Mouse (Mus musculus): ENCODE data around the gene Tcf12. TPM values are rescaled to one million over a fixed set of nuclear protein-coding genes. Genes with fewer than 3 reads are reported as not detected.

The Tcf12 gene
- total and polyA plus RNA-seq, 2 experiments: 18.4 to 19.2 TPM

DNA sequence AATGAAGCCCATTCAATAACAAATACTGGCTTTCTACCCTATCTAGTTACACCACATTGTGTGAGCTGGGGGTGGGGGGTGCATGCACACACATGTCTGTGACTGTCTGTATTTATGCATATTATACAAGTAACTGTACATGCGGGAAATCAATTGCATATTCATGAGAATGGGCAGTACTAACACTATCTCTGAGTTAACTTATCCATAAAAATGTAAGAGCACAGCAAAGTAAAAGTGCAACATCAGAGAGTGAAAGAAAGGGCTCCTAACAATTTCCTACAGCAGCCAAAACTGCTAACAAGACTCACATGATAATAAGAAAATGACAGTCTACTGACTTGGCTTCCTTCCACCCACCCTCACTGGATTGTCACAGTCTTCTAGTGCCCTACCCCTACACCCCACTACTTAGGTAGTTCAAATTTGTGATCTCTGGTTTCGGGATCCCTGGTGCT lies 74.6 kb downstream of the Tcf12 start:
- Histone ChIP-seq H3K27ac (replicated peaks; ENCODE audit: insufficient read depth, low read depth, low read length) (no peak overlapping the region), H3K9ac (ENCODE audit: low read depth, low read length) (no peak overlapping the region), H3K36me3 (ENCODE audit: control insufficient read depth, insufficient read depth, low read length) (no peaks in the 10 kb centered on the region), H3K4me1 (ENCODE audit: control insufficient read depth, insufficient read depth, low read length) (peaks cover 2% of the 10 kb centered on the region; the same call in 1 of the 2 replicates), H3K79me2 (ENCODE audit: control insufficient read depth, insufficient read depth, low read length) (peaks cover 7% of the 10 kb centered on the region; the same call in 1 of the 2 replicates), H3K27me3 (ENCODE audit: control insufficient read depth, insufficient read depth, low read length) (no peaks in the 10 kb centered on the region), H3K4me3 (ENCODE audit: insufficient read depth, low read depth, low read length) (no peak overlapping the region)
- 81% methylated on average over 2 of the region's 2 CpGs for WGBS
- TF ChIP-seq POLR2A (IDR thresholded peaks at IDR 0.05; ENCODE audit: extremely low read depth, insufficient read depth, low read length): no peak
- no peak for TF ChIP-seq CTCF (IDR thresholded peaks at IDR 0.05; ENCODE audit: low read depth, low read length)
- no peak for DNase-seq (ENCODE audit: extremely low read depth, low read depth, low spot score)

DNA sequence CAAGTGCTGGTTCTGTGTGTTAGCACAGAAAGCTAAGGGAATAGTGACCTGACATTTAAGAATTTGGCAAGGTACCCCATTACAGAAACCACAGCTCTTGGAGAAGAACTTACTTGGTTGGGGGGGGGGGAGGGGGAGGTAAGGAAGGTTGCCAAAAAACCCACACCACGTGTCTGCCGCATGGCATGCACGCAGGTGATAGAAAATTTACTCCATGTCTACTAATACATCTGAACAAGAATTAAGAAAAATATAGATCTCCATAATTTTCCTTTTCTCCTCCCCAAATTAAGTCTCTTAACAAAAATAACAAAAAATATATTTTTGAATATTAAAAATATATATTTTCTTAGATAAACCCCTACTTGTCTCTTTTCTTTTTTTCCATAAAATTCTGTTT lies 75.4 kb downstream of the Tcf12 start:
- WGBS: 86% methylated on average over 3 of the region's 3 CpGs

DNA sequence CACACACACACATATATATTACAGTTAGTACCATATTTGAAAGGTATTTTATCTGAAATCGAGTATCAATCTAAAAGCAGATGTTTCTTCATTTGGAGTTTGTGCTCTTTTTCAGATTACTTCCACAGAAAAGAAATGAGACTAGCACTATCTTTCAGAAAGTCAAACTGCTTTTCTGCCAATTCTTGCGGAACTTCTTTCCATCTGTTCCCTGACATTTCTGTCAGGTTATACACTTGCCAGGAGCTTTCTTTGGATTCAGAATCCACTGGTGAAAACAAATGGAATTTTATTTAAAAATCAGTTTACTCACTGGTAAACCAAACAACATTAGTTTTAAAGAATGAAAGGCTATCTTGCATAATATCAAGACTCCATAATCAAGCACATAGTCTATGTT lies 78.4 kb downstream of the Tcf12 start:
- TF ChIP-seq POLR2A (IDR thresholded peaks at IDR 0.05; ENCODE audit: extremely low read depth, insufficient read depth, low read length): no peak
- Histone ChIP-seq H3K27ac (replicated peaks; ENCODE audit: insufficient read depth, low read depth, low read length) (no peak overlapping the region), H3K36me3 (ENCODE audit: control insufficient read depth, insufficient read depth, low read length) (no peaks in the 10 kb centered on the region), H3K9ac (ENCODE audit: low read depth, low read length) (no peak overlapping the region), H3K4me3 (ENCODE audit: insufficient read depth, low read depth, low read length) (no peak overlapping the region), H3K4me1 (ENCODE audit: control insufficient read depth, insufficient read depth, low read length) (peaks cover 4% of the 10 kb centered on the region), H3K79me2 (ENCODE audit: control insufficient read depth, insufficient read depth, low read length) (peaks cover 5% of the 10 kb centered on the region; the same call in 1 of the 2 replicates), H3K27me3 (ENCODE audit: control insufficient read depth, insufficient read depth, low read length) (no peaks in the 10 kb centered on the region)
- DNase-seq (ENCODE audit: extremely low read depth, low read depth, low spot score): no peak
- 75% methylated on average over 2 of the region's 2 CpGs for WGBS

More for the DNA sequence above, 75.4 kb downstream of the Tcf12 start:
- Histone ChIP-seq H3K27me3 (ENCODE audit: control insufficient read depth, insufficient read depth, low read length) (no peaks in the 10 kb centered on the region), H3K79me2 (ENCODE audit: control insufficient read depth, insufficient read depth, low read length) (peaks cover 7% of the 10 kb centered on the region; the same call in 1 of the 2 replicates), H3K9ac (ENCODE audit: low read depth, low read length) (no peak overlapping the region), H3K27ac (replicated peaks; ENCODE audit: insufficient read depth, low read depth, low read length) (no peak overlapping the region), H3K36me3 (ENCODE audit: control insufficient read depth, insufficient read depth, low read length) (no peaks in the 10 kb centered on the region), H3K4me3 (ENCODE audit: insufficient read depth, low read depth, low read length) (no peak overlapping the region), H3K4me1 (ENCODE audit: control insufficient read depth, insufficient read depth, low read length) (peaks cover 2% of the 10 kb centered on the region; the same call in 1 of the 2 replicates)
- TF ChIP-seq CTCF (IDR thresholded peaks at IDR 0.05; ENCODE audit: low read depth, low read length) (no peak), POLR2A (IDR thresholded peaks at IDR 0.05; ENCODE audit: extremely low read depth, insufficient read depth, low read length) (no peak)
- DNase-seq (ENCODE audit: extremely low read depth, low read depth, low spot score): no peak

DNA sequence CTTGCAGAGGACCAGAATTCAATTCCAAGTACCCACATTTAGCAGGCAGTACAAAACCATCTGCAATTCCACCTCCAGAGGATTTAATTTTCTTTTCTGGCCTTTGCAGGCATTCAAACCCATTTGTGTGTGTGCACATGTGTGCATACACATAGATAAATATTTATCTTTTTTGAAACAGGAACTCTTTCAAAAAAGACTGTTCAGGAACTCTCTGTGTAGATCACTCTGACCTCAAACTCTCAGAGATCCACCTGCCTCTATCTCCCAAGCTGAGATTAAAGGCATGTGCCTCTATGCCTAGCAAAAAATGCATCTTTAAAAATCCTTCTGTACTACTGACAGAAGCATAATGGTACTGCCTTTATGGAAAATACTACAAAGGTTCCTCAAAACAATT lies 81.4 kb downstream of the Tcf12 start:
- no peak for TF ChIP-seq CTCF (IDR thresholded peaks at IDR 0.05; ENCODE audit: low read depth, low read length)
- TF ChIP-seq POLR2A (IDR thresholded peaks at IDR 0.05; ENCODE audit: extremely low read depth, insufficient read depth, low read length): no peak
- H3K4me1 ChIP-seq (ENCODE audit: control insufficient read depth, insufficient read depth, low read length): peaks cover 4% of the 10 kb centered on the region
- no peak for DNase-seq (ENCODE audit: extremely low read depth, low read depth, low spot score)
- peaks cover 5% of the 10 kb centered on the region; the same call in 1 of the 2 replicates for H3K79me2 ChIP-seq (ENCODE audit: control insufficient read depth, insufficient read depth, low read length)
- no peak overlapping the region for H3K27ac ChIP-seq (replicated peaks; ENCODE audit: insufficient read depth, low read depth, low read length)
- no peaks in the 10 kb centered on the region for H3K27me3 ChIP-seq (ENCODE audit: control insufficient read depth, insufficient read depth, low read length)
- H3K4me3 ChIP-seq (ENCODE audit: insufficient read depth, low read depth, low read length): no peak overlapping the region
- no peak overlapping the region for H3K9ac ChIP-seq (ENCODE audit: low read depth, low read length)
- no peaks in the 10 kb centered on the region for H3K36me3 ChIP-seq (ENCODE audit: control insufficient read depth, insufficient read depth, low read length)

GRCm38 (mm10) chr9:72029601-72030000 lies 82.1 kb downstream of the Tcf12 start:
- Histone ChIP-seq H3K36me3 (ENCODE audit: control insufficient read depth, insufficient read depth, low read length) (no peaks in the 10 kb centered on the region), H3K9ac (ENCODE audit: low read depth, low read length) (no peak overlapping the region), H3K27ac (replicated peaks; ENCODE audit: insufficient read depth, low read depth, low read length) (no peak overlapping the region), H3K79me2 (ENCODE audit: control insufficient read depth, insufficient read depth, low read length) (peaks cover 7% of the 10 kb centered on the region), H3K4me3 (ENCODE audit: insufficient read depth, low read depth, low read length) (no peak overlapping the region), H3K27me3 (ENCODE audit: control insufficient read depth, insufficient read depth, low read length) (no peaks in the 10 kb centered on the region), H3K4me1 (ENCODE audit: control insufficient read depth, insufficient read depth, low read length) (peaks cover 4% of the 10 kb centered on the region)
- WGBS: 61% methylated on average over 1 of the region's 1 CpGs
- no peak for DNase-seq (ENCODE audit: extremely low read depth, low read depth, low spot score)
- TF ChIP-seq CTCF (IDR thresholded peaks at IDR 0.05; ENCODE audit: low read depth, low read length) (no peak), POLR2A (IDR thresholded peaks at IDR 0.05; ENCODE audit: extremely low read depth, insufficient read depth, low read length) (no peak)

DNA sequence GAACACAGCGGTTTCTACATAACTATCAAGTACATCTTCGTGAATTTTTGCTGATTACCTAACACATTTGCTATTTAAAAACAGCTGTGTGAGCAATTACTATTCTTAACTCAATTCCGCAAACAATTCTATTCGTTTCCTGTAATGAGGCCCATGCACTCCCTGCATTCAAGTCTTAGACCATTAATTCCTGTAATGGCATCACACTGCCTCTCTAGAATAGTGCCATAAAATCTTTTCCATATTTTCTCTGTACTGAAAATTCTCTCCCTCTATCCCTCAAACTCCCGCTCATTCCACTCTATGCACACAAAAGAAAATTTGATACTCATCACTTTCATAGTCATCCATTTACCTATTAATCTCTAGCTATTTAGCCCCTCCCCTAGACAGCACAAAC lies 88.4 kb downstream of the Tcf12 start:
- DNase-seq (ENCODE audit: extremely low read depth, low read depth, low spot score): no peak
- H3K4me3 ChIP-seq (ENCODE audit: insufficient read depth, low read depth, low read length): no peak overlapping the region
- 71% methylated on average over 5 of the region's 5 CpGs for WGBS
- H3K4me1 ChIP-seq (ENCODE audit: control insufficient read depth, insufficient read depth, low read length): no peaks in the 10 kb centered on the region
- H3K79me2 ChIP-seq (ENCODE audit: control insufficient read depth, insufficient read depth, low read length): peaks cover 8% of the 10 kb centered on the region
- TF ChIP-seq POLR2A (IDR thresholded peaks at IDR 0.05; ENCODE audit: extremely low read depth, insufficient read depth, low read length) (no peak), CTCF (IDR thresholded peaks at IDR 0.05; ENCODE audit: low read depth, low read length) (no peak)
- no peak overlapping the region for H3K9ac ChIP-seq (ENCODE audit: low read depth, low read length)
- H3K27ac ChIP-seq (replicated peaks; ENCODE audit: insufficient read depth, low read depth, low read length): no peak overlapping the region
- no peaks in the 10 kb centered on the region for H3K27me3 ChIP-seq (ENCODE audit: control insufficient read depth, insufficient read depth, low read length)
- H3K36me3 ChIP-seq (ENCODE audit: control insufficient read depth, insufficient read depth, low read length): no peaks in the 10 kb centered on the region
